Mouse (Mus musculus) CD4-positive, CD25-positive, alpha-beta regulatory T cell, adult 2 months (primary cell): ENCODE measurements around the gene Dynlrb1.

Experiments used
- DNase-seq: peaks from one replicate; pipeline ENCODE4 v3.0.0-alpha.2; 2012; ENCODE audit warnings: low read depth, low spot score

The Dynlrb1 gene

DNA sequence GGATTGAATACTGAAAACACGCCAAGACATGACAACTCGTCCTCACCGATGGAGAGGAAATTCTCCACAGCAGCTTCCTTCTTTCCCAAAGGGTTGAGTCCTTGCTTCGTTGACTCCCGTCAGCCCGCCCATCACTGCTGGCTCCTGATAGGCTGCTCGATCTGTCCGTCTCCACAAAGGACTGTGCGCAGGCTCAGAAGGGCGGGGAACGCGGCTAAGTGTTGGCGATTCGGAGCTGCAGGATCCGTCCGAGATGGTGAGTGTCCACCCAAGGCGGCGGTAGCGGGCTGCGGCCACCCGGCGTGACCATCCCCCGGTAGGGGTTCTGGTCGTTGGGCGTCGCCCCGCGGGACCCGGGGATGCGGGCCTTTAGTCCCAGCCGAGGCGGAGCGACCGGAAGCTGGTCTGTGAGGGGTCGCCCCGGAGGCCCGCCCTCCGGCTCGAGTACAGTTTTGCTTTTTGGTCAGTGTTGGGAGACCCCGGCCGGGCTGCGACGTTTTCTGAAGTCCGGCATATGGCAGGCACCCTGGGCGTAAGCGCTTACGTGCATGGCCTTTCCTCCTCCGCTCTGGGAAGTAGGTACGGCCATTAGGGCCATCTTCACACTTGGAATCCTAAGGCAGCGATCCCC, at the start of gene Dynlrb1:
Gene Dynlrb1, plus strand, starts transcription at position 172 of the 631 bp plus-strand sequence.
- peak; percentile 96 for DNase-seq

DNA sequence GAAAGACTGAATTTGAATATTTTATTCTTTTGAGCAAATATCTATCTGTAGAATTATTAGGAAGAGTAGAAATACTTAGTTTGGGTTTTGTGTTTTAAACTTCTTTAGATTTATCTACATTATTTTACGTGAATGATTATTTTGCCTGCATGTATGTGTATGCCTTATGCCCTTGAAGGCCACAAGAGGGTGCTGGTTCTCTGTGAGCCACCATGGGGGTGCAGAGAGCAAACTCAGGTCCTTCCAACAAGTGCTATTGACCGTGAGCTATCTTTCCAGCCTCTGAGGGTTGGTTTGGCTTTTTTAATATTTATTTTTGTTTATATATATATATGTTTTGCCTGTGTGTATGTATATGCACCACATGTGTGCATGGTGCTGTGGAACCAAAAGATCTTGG, 28.9 kb upstream of the Dynlrb1 start:
- DNase-seq: peak; percentile 65

DNA sequence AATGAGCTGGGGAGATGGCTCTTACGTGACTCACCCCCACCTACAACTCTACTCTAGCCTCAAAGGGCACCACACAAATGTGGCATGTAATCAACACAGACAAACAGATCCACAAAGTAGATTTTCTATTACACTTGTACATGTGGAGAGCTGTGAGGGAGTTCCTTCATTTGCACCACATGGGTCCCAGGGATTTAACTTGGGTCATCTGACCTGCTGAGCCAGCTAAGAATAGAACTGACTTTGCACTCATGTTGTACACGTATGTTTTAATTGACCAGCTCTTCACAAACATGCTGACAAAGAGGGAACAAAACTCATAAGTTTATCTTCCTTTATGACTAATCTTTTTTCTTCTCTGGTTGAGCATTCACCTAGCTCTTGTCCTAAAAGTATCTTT, 13.2 kb upstream of the Dynlrb1 start:
- no peak for DNase-seq

DNA sequence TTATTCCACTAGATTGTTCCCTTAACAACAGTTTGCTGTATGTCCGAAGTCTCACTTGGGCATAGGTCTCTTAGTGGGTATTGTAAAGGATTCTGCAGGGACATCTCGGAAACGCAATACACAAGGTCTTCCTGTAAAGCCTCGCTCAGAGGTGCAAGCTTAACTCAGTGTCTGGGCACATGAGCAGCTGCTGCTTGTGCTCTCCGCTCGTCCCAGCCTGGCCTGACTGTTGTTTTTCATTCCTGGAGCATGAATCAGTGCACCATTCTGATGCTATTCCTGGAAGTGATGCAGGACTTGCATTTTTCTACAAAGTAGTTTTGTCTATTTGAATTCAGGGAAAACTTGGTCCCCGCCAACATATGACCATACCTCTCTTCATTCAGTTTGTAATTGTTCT, 11.6 kb upstream of the Dynlrb1 start:
- DNase-seq: no peak

DNA sequence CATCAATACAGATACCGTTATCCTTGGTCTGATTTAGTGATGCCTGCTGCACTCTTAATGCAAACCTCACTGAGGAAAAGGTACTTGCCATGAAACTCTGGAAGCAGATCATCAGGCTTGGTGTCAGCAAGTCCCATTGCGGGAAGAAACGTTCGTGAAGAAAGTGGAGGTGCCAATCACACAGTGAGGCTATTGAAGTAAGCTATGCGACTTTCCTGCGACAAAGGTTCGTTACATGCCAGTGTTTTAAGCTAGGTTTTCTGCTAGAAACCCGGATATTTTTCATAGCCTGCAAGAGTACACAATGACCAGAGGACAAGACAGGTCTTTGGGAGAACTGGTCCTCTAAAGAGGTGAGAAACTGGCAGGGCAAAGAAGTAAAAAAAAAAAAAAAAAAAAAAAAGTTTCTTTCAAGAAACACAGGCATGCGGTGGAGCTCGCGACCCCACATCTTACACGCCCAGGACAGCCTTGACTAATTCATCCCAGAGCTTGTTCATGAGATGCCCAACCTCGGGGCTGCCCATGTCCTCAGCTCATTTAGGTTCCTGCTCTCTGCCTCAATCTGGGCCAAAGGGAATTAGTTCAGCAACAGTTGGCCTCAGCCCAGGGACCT, 479 bp upstream of the Dynlrb1 start:
- DNase-seq: peak; percentile 31

DNA sequence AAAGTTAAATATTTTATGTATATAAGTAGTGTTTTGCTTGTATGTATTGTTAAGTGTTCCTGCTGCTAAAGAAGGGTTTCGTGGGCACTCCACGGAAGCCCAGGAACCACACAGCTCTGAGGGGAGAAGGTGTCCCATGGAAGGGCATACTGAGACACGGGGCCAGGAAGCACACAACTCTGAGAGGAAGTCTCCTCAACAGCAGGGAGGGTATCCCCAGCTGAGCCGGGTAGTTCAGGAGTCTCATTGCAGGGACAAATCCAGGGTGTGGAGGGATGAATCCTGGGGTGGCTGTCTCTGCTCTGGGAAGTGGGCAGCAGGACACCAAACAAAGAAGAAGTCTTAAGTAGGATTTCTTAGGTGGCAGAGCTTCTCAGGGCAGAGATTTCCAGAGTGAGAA, 943 bp downstream of the Dynlrb1 start:
- DNase-seq: peak; percentile 40

DNA sequence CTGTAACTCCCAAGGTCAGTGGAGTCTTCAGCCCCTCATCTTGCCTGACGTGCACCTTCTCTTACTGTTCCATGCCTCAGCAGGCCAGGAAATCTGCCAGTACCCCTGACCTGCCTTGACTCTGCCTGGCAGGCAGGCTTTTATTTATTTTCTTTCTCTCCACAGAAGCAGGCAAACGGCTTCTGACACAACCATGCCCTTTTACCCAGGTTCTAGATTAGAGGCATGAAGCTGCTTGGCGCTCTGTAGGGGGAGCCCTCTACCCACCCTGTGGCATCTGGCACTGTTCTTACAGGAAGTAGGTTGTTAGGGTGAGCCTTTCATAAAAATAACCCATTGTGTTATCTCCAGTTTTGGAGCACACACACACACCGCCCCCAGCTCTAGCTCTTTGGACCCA, 4.6 kb downstream of the Dynlrb1 start:
- peak; percentile 65 for DNase-seq

DNA sequence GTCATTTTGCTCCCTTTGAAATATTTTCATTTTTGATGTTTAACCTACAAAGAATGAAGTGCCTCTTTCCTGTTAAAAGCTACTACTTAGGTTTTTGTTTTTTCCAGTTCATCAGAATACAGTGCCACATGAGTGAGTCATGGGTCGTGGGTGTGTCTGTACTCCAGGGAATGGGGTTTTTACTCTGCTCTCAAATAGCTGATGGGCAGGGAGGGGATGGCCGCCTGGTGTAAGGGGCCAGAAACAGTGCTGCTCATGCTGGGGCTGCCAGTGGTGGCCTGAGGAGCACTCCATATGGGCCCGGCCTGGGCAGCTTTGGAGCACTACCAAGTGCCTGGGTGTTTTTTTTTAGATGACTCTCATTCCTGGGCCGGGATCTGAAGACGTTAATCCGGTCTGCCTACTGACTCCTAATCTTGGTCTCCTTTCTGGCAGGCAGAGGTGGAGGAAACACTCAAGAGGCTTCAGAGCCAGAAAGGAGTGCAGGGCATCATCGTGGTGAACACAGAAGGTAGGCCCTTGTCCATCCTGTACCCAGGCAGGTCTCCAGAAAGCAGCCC, 6.0 kb downstream of the Dynlrb1 start:
- DNase-seq: no peak

DNA sequence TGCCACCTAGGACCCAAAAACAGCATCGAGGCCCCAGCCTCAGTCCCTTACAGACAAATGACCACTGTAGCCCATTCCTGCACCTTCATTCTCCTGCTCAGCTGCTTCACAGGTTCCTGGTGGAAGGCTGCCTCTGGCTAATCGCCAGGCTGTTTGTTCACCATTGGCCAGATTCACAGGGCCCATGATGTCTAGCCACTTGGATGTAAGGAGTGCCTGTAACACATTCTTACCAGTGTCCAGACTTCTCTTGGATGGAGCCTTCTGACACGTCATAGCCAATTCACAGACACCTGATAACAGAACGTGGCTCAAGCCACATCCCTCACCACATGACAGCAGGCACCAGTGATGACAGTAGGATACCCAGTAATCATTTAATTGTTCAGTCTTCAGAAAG, 9.9 kb downstream of the Dynlrb1 start:
- DNase-seq: no peak

DNA sequence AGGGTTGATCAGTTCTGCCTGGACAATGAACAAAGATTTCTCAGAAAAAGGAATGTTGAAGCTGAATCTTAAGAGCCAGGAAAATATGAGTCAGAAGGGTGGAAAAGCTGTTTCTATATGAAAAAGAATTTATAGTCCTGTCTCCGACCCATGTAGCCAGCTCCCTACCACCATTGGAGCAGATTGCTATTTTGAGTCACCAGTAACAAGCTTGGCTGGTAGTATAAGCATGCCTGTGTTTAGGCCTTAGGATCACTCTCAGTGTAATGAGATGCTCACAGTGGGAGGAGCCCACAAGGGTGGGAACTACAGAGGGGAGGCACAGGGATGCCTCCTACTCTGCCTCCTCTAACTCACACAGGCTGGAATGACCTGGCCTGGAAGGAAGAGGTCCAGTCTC, 11.9 kb downstream of the Dynlrb1 start:
- no peak for DNase-seq

DNA sequence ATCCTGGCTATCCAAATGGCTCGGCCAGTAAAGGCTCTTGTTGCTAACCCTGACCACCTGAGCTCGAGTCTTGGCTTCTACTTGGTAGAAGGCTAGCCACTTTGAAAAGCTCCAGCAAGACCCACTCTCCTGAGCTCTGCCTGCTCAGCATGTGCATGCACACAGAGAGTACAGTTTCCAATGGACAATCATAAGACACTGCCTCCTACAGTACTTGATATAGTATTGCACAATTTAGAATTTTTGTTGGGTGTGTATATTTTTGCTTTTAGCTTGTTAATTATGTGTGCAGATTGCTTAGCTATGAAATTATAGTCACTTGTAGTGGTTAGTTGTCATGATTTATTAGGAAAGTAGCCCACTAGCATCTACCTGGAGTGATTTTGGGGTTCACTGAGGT, 12.4 kb downstream of the Dynlrb1 start:
- DNase-seq: peak; percentile 13

DNA sequence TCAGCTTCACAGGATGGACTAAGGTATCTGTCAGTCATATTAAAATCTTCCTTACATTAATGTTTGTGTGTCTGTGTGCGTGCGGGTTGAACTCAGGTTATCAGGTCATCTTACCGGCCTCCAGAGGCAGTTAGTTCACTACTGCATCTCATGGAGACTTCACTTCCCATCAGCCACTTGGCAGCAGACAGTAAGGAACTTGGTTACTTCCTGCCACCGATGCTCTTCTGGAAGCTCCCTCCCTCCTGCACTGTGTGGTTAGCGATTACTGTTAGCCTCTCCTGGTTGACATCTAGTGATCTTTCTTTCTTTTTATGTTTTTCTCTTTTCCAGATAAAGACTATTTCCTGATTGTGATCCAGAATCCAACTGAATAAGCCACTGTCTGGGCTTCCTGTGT, 13.3 kb downstream of the Dynlrb1 start:
- no peak for DNase-seq

DNA sequence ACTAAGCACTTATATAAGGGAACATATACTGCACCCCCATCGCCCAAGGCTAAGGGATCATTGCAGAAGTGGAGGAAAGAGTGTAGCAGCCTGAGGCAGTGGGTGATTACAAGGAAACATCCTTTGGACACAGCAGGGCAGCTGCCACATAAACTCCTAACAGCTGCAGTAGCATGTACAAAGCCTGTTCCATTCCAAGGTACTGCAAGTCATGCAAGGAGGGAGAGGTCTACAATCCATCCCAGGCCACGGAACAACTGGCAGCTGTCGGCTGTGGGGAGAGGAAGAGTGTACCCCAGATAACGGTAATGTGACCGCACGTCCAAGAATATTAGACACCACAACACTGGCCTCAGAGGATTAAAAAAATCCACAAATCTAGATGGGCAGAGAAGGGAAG, 29.2 kb downstream of the Dynlrb1 start:
- DNase-seq: no peak

DNA sequence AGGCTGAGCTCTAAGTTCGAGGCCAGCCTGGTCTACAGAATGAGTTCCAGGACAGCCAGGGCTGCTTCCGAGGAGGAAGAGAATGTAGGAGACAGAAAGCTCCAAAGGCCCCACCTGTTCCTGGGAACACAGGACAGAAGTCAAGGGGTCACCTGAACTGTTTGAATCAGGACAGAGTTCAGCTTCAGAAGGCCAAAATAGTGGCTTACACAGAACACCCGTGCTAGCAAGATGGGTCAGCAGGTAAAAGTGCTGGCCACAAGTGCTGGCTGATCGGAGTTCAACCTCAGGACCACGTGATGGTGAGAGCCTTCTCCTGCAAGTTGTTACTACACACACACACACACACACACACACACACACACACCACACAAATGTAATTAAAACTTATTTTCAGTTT, 30.6 kb downstream of the Dynlrb1 start:
- DNase-seq: no peak

DNA sequence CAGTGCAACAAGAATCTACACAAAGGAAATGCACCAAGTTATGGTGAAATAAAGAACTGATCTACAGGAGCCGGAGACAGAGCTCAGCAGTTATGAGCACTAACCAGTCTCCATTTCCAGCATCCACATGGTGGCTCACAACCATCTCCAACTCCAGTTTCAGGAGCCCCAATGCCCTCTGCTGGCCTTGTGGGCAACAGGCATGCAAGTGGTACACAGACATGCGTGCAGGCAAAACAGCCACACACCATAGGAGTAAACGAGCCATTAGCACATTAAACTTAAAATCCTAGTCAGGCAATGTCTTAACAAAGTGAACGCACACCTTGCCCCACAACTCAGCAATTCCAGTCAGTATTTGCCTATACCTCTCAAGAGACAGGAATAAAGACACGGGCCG, 35.6 kb downstream of the Dynlrb1 start:
- peak; percentile 44 for DNase-seq

DNA sequence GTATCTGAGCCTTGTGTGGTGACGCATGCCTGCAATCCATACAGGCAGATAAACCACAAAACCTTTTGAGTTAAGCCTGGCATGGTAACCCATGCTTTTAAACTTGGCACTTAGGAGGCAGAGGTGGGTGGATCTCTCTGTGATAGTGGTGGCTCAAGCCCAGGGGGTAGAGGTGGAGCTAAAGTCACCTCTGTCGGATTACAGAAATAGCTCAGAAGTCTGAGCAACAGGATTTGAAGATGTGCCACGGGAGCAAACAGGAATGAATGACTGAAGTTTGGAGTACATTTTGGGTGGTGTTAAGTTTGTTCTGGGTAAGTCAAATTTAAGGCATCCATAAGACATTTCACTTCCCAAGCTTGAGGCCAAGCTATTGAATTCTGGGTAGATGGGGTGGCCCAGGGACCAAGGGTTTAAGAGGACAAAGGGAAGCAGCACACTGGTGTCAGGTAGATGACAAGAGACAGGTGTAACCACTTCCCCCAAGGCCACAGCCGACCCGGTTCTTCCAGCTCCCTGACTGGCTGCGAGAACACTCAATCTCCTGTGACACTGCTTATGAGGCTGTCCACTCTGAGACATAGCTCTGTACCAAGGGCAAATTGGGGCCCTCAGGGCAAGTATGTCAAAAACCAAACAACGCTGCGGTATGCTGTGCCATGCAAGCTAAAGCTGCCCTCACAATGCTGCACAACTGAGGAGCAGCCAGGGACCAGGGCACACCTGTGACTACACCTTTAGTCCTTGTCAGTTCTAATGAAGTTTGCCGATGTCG, 36.2 kb downstream of the Dynlrb1 start:
- DNase-seq: no peak

DNA sequence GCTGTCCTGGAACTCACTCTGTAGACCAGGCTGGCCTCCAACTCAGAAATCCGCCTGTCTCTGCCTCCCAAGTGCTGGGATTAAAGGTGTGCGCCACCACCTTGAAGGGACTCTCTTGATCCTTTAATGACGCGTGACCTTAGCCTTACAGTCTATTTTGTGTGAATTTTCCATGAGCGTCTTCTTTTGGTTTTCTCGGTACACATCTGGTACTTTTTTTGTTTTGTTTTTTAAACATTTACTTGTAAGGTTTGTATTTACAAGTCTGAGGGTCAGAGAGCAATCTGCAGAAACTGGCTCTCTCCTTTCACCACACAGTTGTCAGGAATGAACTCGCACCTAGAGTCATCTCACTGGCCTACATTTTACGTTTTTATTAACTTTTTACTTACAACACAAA, 37.3 kb downstream of the Dynlrb1 start:
- DNase-seq: no peak

DNA sequence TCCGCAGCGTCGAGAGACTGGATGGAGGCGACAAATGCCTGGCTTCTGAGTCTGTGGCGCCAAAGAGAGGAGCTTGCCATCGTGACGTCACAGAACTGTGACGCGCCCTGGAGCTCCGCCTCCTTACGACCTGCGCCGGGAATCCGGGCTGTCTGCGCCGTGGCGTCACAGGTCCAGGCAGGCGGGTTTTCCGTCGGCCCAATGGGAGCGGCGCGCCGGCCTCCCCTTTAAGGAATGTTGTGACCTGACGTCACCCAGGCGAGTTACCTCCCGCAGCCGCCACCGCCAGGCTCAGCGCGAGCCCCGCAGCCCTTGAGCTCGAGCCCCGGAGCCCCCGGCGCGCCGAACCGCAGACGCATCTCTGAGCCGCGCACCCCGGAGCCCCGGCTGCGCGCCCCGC, 39.9 kb downstream of the Dynlrb1 start, which contains the start of gene Map1lc3a:
Gene Map1lc3a, plus strand, starts transcription at position 103 of the 400 bp plus-strand sequence.
- peak; percentile 97 for DNase-seq

DNA sequence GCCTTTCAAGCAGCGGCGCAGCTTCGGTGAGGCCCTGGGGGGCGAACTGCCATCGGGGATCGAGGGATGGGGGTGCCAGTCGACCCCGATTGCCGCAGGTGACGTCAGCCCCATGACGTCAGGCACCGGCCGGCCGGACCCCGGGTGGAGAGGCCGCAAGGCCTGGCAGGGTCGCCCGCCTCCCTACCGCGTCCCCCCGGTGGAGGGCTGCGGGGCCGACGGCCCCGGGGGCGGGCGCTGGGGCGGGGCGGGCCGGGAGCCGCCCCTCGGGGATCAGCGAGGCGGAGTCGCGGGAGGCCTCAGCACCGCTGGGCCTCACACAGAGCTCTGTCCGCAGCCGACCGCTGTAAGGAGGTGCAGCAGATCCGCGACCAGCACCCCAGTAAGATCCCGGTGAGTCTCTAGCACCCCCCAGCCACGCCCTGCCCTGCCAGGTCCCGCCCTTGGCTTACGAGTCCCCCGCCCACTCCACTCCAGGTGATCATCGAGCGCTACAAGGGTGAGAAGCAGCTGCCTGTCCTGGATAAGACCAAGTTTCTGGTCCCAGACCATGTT, 40.4 kb downstream of the Dynlrb1 start:
- peak; percentile 79 for DNase-seq

DNA sequence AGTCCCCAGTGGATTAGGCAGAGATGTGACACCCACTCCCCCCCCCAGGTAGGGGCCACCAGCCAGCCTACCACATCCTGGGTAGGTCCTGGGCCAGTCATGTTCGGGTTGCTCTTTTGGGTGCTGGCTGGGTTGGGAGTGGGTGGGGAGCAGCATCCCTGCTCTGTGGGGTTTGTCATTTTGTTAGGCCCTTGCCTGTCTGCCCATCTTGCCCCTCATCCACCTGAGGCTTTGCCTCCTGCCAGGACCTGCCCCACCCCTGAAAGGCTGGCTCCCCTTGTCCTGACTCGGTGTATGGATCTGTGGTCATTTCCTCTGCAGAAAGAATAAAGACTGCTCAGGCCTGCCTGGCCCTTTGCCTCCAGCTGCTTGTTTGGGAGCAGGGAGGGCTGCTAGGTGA, 41.4 kb downstream of the Dynlrb1 start:
- DNase-seq: peak; percentile 24

DNA sequence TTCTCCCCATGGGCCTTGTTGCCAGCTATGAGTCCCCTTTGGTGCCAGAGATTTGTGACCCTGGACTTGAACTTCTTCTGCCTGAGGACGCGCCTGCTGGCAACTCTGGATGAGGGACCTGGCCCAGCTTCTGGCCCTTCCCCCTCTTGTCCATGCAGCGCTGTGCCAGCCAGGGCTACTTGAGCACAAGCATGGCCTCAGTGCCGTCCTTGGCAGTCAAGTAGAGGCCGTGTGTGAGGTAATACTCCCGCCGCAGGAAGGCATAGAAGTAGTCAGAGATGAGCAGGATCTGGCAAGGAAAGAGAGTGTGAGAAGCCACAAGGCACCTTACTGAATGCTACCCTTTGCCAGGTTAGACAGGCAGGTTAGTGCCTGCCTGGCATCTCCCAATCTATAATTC, 42.0 kb downstream of the Dynlrb1 start:
- DNase-seq: no peak

DNA sequence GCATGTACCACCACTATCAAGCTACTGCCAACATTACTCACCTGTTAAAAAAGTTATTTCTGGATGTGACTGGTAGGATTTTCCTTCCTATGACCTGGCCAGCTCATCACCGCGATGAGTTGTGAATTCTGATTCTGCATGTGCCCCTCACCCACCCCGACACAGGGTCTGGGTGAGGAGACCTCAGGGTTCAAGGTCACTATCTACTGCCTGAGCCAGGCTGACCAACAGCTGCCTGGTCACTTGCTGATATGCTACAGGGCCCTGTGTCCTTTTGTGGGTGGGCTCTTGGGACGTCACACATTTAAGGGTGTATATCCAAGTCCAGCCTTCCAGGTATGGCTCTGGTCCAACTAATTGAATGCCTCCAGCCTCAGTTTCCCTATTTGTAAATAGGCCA, 42.8 kb downstream of the Dynlrb1 start:
- DNase-seq: no peak
